ENCODE assay signal across 23 mouse cellular contexts in genomic region chr7:105590097-105590496, GRCm38 (mm10). TPM values are rescaled to one million over a fixed set of nuclear protein-coding genes. Genes with fewer than 3 reads are reported as not detected.
"Had no signal": no experiment of that assay in that cellular context is flagged by ENCODE, and none has a peak within 500 bp of the region (broad histone marks: within the 10 kb centered on the region; RNA-seq: fewer than 3 reads in every experiment).

No protein-coding gene starts in this region.

- ATAC-seq: lung, postnatal 0 days; midbrain, embryonic 15.5 days had no signal

- DNase-seq: kidney, adult 2 months; kidney, postnatal 10 days; kidney, postnatal 36 days; layer of hippocampus, postnatal 36 days; lung, embryonic 14.5 days; lung, postnatal 36 days; retina, postnatal 1 day; right cerebral cortex, postnatal 25 days; thymus, adult 2 months; thymus, postnatal 14 days; thymus, postnatal 4 days had no signal

- H3K4me3 ChIP-seq: kidney, embryonic 15.5 days; left cerebral cortex, adult 2 months; liver, embryonic 15.5 days; megakaryocyte, embryonic 14.5 days; midbrain, embryonic 10.5 days; midbrain, embryonic 15.5 days; neural tube, embryonic 13.5 days had no signal

- H3K9ac ChIP-seq: kidney, embryonic 15.5 days; liver, embryonic 15.5 days; lung, embryonic 14.5 days; midbrain, embryonic 15.5 days; neural tube, embryonic 13.5 days had no signal

- H3K27ac ChIP-seq: kidney, embryonic 15.5 days; left cerebral cortex, adult 2 months; liver, embryonic 15.5 days; midbrain, embryonic 10.5 days; midbrain, embryonic 15.5 days; neural tube, embryonic 13.5 days had no signal

- H3K9me3 ChIP-seq: kidney, embryonic 15.5 days; liver, embryonic 15.5 days; midbrain, embryonic 10.5 days; midbrain, embryonic 15.5 days; neural tube, embryonic 13.5 days had no signal

- H3K27me3 ChIP-seq: kidney, embryonic 15.5 days; liver, embryonic 15.5 days; midbrain, embryonic 15.5 days; neural tube, embryonic 13.5 days had no signal

- H3K36me3 ChIP-seq: kidney, embryonic 15.5 days; midbrain, embryonic 10.5 days; midbrain, embryonic 15.5 days; neural tube, embryonic 13.5 days had no signal

- H3K4me1 ChIP-seq: kidney, embryonic 15.5 days; liver, embryonic 15.5 days; midbrain, embryonic 10.5 days; midbrain, embryonic 15.5 days; neural tube, embryonic 13.5 days had no signal

- H3K4me2 ChIP-seq: kidney, embryonic 15.5 days; liver, embryonic 11.5 days; liver, embryonic 15.5 days; lung, embryonic 14.5 days; midbrain, embryonic 15.5 days; neural tube, embryonic 13.5 days had no signal

RNA-seq across cellular contexts. Expression of gene Hpx, which starts 9.8 kb away (rescaled TPM):
- total RNA-seq: layer of hippocampus, postnatal 10 days; left cerebral cortex, postnatal 10 days; neutrophil, adult 5-6 weeks had no signal
